Mouse (Mus musculus) adrenal gland, adult 18-20 months (tissue): ENCODE measurements at regions not wholly inside any gene's neighbourhood (a gene's known extent, or its start where the extent isn't known, plus 50 kb on each side); places are given as distances from the start of the nearest gene placed in this dataset.

Experiments used
- microRNA-seq, 2 experiments: library from miRNA; unstranded; fragments of <30 nt; microRNA quantifications; one replicate each; pipeline ENCODE4 v1.2.0; 2021; ENCODE audit warnings: borderline number of aligned reads in 2 of 2

Small RNA genes lying in the stretch of these regions (microRNA-seq; reads per million reads assigned to microRNA genes)
- gene Mir6341 = 0 reads per million in 2 experiments
